Mouse (Mus musculus): ENCODE results near the gene Dlg2. TPM values are rescaled to one million over a fixed set of nuclear protein-coding genes. Genes with fewer than 3 reads are reported as not detected.

Gene Dlg2
- polyA plus RNA-seq, 1 experiment, result 1.7 TPM

DNA sequence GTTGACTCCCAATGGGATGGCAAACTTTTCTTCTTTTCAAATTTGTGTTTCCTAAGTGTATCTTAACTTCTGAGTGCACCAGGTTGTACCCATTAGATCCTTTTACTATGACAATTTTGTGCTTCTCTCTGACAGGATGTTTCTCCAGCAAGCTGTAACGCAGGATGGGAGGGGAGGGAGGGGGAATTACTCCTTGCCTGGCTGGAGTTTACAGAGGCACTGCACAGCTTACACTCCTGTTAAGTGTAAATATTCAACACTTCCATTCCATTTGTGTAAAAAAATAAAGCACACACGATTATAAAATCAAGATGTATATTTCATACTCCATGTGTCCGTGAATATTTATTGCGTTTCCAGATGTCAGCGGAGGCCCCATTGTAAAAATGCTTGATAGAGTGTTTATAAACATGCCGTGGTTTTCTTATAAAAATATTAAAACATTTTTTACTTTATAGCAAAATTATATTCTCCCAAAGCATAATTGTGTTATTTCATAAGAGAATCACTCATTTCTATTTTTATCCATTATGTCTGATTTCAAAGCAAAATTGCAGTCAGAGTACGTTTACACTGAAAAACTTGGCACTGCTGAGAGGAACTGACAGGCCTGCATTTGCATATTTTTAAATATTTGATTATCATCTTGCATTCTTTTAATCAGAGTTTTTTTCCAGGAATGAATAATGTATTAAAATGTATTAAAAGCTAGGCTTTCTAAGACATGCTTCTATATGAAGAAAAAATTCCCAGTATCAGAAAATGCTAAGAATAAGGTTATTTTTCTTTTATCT lies 1972.5 kb downstream of the Dlg2 start:
- TF ChIP-seq POLR2A (IDR thresholded peaks at IDR 0.05; ENCODE audit: low read depth, low read length) (no peak), CTCF (IDR thresholded peaks at IDR 0.05; ENCODE audit: extremely low read depth, insufficient read depth, insufficient read length, insufficient replicate concordance) (no peak)
- H3K27ac ChIP-seq (ENCODE audit: insufficient read depth, low read length), result no peak overlapping the region
- no peaks in the 10 kb centered on the region for H3K27me3 ChIP-seq (ENCODE audit: control insufficient read depth, insufficient read depth, low read length)
- no peaks in the 10 kb centered on the region for H3K36me3 ChIP-seq (ENCODE audit: control insufficient read depth, insufficient read depth, low read length)
- H3K4me1 ChIP-seq (ENCODE audit: control insufficient read depth, insufficient read depth, insufficient read length), result no peaks in the 10 kb centered on the region
- H3K4me3 ChIP-seq (ENCODE audit: extremely low read depth, insufficient read depth, insufficient read length), result no peak overlapping the region
- no peak for DNase-seq (ENCODE audit: low read depth in 1 of 2, low spot score in 2 of 2)
- 85% methylated on average over 7 of the region's 7 CpGs for WGBS

DNA sequence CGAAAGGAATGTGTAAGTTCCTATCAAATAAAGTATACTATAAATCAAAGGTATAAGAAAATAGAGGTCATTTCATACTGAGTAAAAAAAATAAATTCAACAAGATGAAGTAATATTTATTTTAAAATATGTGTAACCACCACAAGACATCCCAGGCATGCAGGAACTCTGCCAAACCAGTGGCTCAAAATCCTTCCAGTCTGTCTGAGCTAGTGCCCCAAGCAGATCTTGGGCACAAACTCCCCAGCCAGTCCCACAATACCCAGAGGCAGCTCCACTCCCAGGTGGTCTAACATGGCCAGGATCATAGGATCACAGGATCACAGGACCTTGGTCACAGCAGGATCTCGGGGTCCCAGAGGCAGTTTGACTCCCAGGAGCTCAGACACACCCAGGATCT lies 1977.7 kb downstream of the Dlg2 start:
- 78% methylated on average over 2 of the region's 2 CpGs for WGBS
- no peak for TF ChIP-seq CTCF (IDR thresholded peaks at IDR 0.05; ENCODE audit: extremely low read depth, insufficient read depth, insufficient read length, insufficient replicate concordance)
- TF ChIP-seq POLR2A (IDR thresholded peaks at IDR 0.05; ENCODE audit: low read depth, low read length), result no peak
- H3K4me3 ChIP-seq (ENCODE audit: extremely low read depth, insufficient read depth, insufficient read length), result no peak overlapping the region
- H3K27me3 ChIP-seq (ENCODE audit: control insufficient read depth, insufficient read depth, low read length), result no peaks in the 10 kb centered on the region
- no peaks in the 10 kb centered on the region for H3K4me1 ChIP-seq (ENCODE audit: control insufficient read depth, insufficient read depth, insufficient read length)
- DNase-seq (ENCODE audit: low read depth in 1 of 2, low spot score in 2 of 2), result no peak
- no peaks in the 10 kb centered on the region for H3K36me3 ChIP-seq (ENCODE audit: control insufficient read depth, insufficient read depth, low read length)
- no peak overlapping the region for H3K27ac ChIP-seq (ENCODE audit: insufficient read depth, low read length)

DNA sequence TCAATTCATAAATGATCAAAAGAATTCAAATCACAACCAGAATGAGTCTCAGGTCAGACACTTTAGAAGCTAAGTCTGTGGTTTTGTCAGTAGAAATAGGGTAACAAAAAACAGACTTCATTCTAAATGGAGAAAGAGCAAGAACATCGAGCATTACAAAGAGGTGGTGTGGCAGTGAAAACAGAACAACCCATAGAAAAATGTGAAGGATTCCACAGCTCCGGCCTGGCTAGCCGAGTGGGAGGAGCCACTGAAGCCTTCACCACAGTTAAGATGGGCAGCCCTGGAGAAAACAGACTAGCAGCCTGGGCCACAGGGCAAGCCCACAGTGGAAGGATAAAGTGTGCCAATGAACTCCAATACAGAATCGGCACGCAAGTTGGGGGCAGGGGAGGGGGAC lies 1979.5 kb downstream of the Dlg2 start:
- no peak for DNase-seq (ENCODE audit: low read depth in 1 of 2, low spot score in 2 of 2)
- Histone ChIP-seq H3K4me1 (ENCODE audit: control insufficient read depth, insufficient read depth, insufficient read length) (no peaks in the 10 kb centered on the region), H3K27me3 (ENCODE audit: control insufficient read depth, insufficient read depth, low read length) (no peaks in the 10 kb centered on the region), H3K36me3 (ENCODE audit: control insufficient read depth, insufficient read depth, low read length) (no peaks in the 10 kb centered on the region), H3K4me3 (ENCODE audit: extremely low read depth, insufficient read depth, insufficient read length) (no peak overlapping the region), H3K27ac (ENCODE audit: insufficient read depth, low read length) (no peak overlapping the region)
- WGBS, result 81% methylated on average over 5 of the region's 5 CpGs
- no peak for TF ChIP-seq POLR2A (IDR thresholded peaks at IDR 0.05; ENCODE audit: low read depth, low read length)
- TF ChIP-seq CTCF (IDR thresholded peaks at IDR 0.05; ENCODE audit: extremely low read depth, insufficient read depth, insufficient read length, insufficient replicate concordance), result no peak

DNA sequence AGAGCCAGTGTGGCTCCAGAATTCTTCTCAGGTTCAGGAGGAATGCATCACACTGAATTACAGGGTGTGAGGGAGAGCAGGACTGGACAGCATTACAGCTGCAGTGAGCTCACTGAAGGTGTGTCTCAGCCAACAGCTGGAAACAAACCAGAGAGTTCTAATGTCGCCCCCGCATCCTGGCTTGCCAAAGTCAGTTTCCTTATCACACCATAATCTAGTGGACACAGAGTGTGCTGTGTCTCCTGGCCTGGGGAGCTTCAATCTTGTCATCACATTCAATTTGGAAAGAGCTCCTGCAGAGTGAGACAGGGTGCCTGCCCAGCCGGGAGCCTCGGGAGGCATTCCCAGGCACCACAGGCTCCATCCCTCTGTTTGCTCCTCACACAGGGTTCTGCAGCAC lies 1981.3 kb downstream of the Dlg2 start:
- 78% methylated on average over 4 of the region's 4 CpGs for WGBS
- TF ChIP-seq CTCF (IDR thresholded peaks at IDR 0.05; ENCODE audit: extremely low read depth, insufficient read depth, insufficient read length, insufficient replicate concordance) (no peak), POLR2A (IDR thresholded peaks at IDR 0.05; ENCODE audit: low read depth, low read length) (no peak)
- H3K36me3 ChIP-seq (ENCODE audit: control insufficient read depth, insufficient read depth, low read length), result no peaks in the 10 kb centered on the region
- H3K4me3 ChIP-seq (ENCODE audit: extremely low read depth, insufficient read depth, insufficient read length), result no peak overlapping the region
- H3K4me1 ChIP-seq (ENCODE audit: control insufficient read depth, insufficient read depth, insufficient read length), result no peaks in the 10 kb centered on the region
- no peaks in the 10 kb centered on the region for H3K27me3 ChIP-seq (ENCODE audit: control insufficient read depth, insufficient read depth, low read length)
- H3K27ac ChIP-seq (ENCODE audit: insufficient read depth, low read length), result no peak overlapping the region
- DNase-seq (ENCODE audit: low read depth in 1 of 2, low spot score in 2 of 2), result no peak

DNA sequence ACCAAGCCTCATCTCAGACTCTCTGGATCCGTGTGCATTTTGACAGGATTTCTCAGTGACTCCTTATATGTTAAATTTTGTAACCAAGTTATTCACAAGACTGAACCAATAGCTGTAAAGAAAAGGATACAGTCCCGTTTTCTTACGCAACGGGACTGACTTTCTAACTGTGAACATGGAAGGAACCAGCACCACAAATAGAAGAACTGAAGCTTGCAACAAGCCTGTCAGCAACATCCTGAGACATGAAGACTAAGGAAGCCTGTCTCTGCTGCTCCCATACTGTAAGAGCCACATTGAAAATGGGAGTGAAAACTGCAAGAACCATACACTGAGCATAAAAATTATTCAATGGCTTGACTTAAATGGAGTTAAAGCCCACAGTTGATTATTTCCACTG lies 1981.8 kb downstream of the Dlg2 start:
- no peak for TF ChIP-seq CTCF (IDR thresholded peaks at IDR 0.05; ENCODE audit: extremely low read depth, insufficient read depth, insufficient read length, insufficient replicate concordance)
- no peak for TF ChIP-seq POLR2A (IDR thresholded peaks at IDR 0.05; ENCODE audit: low read depth, low read length)
- DNase-seq (ENCODE audit: low read depth in 1 of 2, low spot score in 2 of 2), result no peak
- Histone ChIP-seq H3K27ac (ENCODE audit: insufficient read depth, low read length) (no peak overlapping the region), H3K4me1 (ENCODE audit: control insufficient read depth, insufficient read depth, insufficient read length) (no peaks in the 10 kb centered on the region), H3K27me3 (ENCODE audit: control insufficient read depth, insufficient read depth, low read length) (no peaks in the 10 kb centered on the region), H3K4me3 (ENCODE audit: extremely low read depth, insufficient read depth, insufficient read length) (no peak overlapping the region), H3K36me3 (ENCODE audit: control insufficient read depth, insufficient read depth, low read length) (no peaks in the 10 kb centered on the region)
- 50% methylated on average over 4 of the region's 4 CpGs for WGBS

DNA sequence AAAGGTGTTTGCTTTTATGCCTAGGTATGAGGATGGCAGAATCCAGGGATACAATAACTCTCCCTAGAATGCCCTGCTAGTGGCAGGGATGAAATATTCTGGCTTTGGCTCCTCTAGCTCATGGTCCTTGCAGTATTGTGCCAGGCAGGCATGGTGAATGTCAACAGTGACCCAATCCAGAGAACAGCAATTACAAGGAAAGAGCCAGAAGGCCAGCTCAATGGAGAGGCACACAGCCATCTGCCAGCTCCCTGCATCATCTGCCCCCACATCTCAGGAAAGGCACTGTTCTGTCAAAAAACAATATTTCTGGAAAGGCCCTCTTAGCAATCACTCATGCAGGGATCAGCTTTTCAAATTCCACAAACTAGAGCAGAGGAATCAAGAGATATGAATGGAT lies 1984.1 kb downstream of the Dlg2 start:
- TF ChIP-seq CTCF (IDR thresholded peaks at IDR 0.05; ENCODE audit: extremely low read depth, insufficient read depth, insufficient read length, insufficient replicate concordance) (no peak), POLR2A (IDR thresholded peaks at IDR 0.05; ENCODE audit: low read depth, low read length) (no peak)
- no peak overlapping the region for H3K4me3 ChIP-seq (ENCODE audit: extremely low read depth, insufficient read depth, insufficient read length)
- no peaks in the 10 kb centered on the region for H3K4me1 ChIP-seq (ENCODE audit: control insufficient read depth, insufficient read depth, insufficient read length)
- H3K36me3 ChIP-seq (ENCODE audit: control insufficient read depth, insufficient read depth, low read length), result no peaks in the 10 kb centered on the region
- H3K27me3 ChIP-seq (ENCODE audit: control insufficient read depth, insufficient read depth, low read length), result no peaks in the 10 kb centered on the region
- H3K27ac ChIP-seq (ENCODE audit: insufficient read depth, low read length), result no peak overlapping the region
- DNase-seq (ENCODE audit: low read depth in 1 of 2, low spot score in 2 of 2), result no peak

DNA sequence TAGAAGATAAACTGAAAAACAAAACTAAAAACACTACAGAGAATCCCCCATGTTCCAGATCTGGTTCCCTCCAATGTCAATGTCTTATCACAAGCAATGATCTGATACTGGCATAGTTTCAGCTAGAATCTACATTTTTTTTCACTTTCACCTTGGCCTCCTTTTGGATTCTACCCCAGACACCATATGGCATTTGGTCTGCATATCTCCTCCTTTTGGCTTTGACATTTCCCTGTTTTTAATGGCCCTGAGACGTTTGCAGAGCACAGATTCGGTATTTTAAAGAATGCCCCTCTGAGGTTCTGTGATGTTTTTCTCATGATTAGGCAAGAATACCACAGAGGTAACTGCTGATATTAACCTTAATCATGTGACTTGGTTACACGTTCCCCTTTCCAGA lies 1984.8 kb downstream of the Dlg2 start:
- TF ChIP-seq CTCF (IDR thresholded peaks at IDR 0.05; ENCODE audit: extremely low read depth, insufficient read depth, insufficient read length, insufficient replicate concordance), result no peak
- no peak for TF ChIP-seq POLR2A (IDR thresholded peaks at IDR 0.05; ENCODE audit: low read depth, low read length)
- DNase-seq (ENCODE audit: low read depth in 1 of 2, low spot score in 2 of 2), result no peak
- Histone ChIP-seq H3K36me3 (ENCODE audit: control insufficient read depth, insufficient read depth, low read length) (no peaks in the 10 kb centered on the region), H3K27me3 (ENCODE audit: control insufficient read depth, insufficient read depth, low read length) (no peaks in the 10 kb centered on the region), H3K27ac (ENCODE audit: insufficient read depth, low read length) (no peak overlapping the region), H3K4me1 (ENCODE audit: control insufficient read depth, insufficient read depth, insufficient read length) (no peaks in the 10 kb centered on the region), H3K4me3 (ENCODE audit: extremely low read depth, insufficient read depth, insufficient read length) (no peak overlapping the region)
- 81% methylated on average over 3 of the region's 3 CpGs for WGBS
